Mouse (Mus musculus): ENCODE data around the gene Tmem143. TPM values are rescaled to one million over a fixed set of nuclear protein-coding genes. Genes with fewer than 3 reads are reported as not detected.
"Not testable (repeated sequence)": the region's sequence is repeated elsewhere in the genome, so short reads cannot be mapped to it uniquely, and the experiment has no call there.

The Tmem143 gene
- total and polyA plus RNA-seq, 2 experiments from 2014 or later = 4.6 to 39.2 TPM

DNA sequence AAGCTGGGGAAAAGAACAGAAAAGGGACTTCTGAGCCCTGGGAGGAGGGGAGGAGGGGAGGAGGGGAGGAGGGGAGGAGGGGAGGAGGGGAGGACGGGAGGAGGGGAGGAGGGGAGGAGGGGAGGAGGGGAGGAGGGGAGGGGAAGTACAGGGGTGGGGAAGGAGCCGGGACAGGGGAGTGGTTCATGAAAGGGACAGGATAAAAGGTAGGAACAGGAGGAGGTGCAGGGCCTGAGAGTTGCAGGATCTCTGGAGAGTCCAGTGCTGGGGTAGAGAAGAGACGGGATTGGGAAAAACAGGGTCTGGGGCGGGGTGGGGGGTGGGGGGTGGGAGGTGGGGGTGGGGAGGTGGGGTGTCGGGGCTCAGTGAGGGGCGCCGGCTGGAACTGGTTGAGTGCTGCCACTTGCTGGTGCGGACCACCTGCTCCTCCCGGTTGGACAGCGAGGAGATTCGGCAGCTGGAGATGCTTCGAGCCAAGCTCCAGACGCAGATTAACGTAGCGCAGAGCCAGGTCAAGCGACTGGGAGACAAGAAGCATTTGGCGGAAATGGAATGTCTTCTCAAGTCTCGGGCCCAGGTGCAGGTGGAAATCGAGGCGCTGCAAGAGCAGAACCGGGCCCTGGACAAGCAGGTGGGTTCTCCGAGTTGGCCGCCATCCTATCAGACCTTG lies 32.0 kb downstream of the Tmem143 start:
- Histone ChIP-seq H3K27ac (no peak overlapping the region), H3K4me3 (ENCODE audit: low read length) (no peak overlapping the region), H3K9me3 (ENCODE audit: low read length) (0 out of 2 replicates have a peak, but pooled peaks cover 5% of the 10 kb centered on the region), H3K9ac (replicated peaks; ENCODE audit: low read length) (no peak overlapping the region), H3K27me3 (ENCODE audit: insufficient read depth, low read length) (0 out of 2 replicates have a peak, but pooled peaks cover 3% of the 10 kb centered on the region), H3K4me2 (ENCODE audit: low read depth, low read length) (peak overlapping the region; percentile 35), H3K4me1 (ENCODE audit: insufficient read depth, low read length) (peaks cover 2% of the 10 kb centered on the region; the same call in 1 of the 2 replicates), H3K36me3 (ENCODE audit: insufficient read depth, low read length) (no peaks in the 10 kb centered on the region)
- peak; percentile 51 for DNase-seq (ENCODE audit: low spot score)
- ATAC-seq = peak; percentile 18; the same call in 1 of the 2 replicates
- WGBS = 15% methylated on average over 17 of the region's 23 CpGs
- TF ChIP-seq CTCF (IDR thresholded peaks at IDR 0.05; ENCODE audit: low read depth) = no peak

DNA sequence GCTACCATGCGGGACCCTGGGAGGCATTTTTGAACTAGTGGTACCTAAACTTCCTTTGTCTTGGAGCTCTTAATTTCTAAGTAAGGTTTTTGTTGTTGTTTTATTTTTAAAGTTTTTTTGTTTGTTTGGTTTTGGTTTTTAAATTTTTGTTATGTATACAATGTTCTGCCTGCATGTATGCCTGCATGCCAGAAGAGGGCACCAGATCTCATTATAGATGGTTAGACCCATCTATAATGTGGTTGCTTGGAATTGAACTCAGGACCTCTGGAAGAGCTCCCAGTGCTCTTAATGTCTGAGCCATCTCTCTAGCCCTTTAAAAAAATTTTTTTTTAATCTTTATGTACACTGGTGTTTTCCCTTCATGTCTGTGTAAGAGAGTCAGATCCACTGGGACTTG lies 32.9 kb downstream of the Tmem143 start:
- Histone ChIP-seq H3K9me3 (ENCODE audit: low read length) (0 out of 2 replicates have a peak, but pooled peaks cover 5% of the 10 kb centered on the region), H3K4me3 (ENCODE audit: low read length) (no peak overlapping the region), H3K27me3 (ENCODE audit: insufficient read depth, low read length) (0 out of 2 replicates have a peak, but pooled peaks cover 3% of the 10 kb centered on the region), H3K9ac (replicated peaks; ENCODE audit: low read length) (no peak overlapping the region), H3K27ac (no peak overlapping the region), H3K36me3 (ENCODE audit: insufficient read depth, low read length) (no peaks in the 10 kb centered on the region), H3K4me1 (ENCODE audit: insufficient read depth, low read length) (no peaks in the 10 kb centered on the region), H3K4me2 (ENCODE audit: low read depth, low read length) (no peak overlapping the region)
- DNase-seq (ENCODE audit: low spot score) (no peak), ATAC-seq (no peak)
- TF ChIP-seq CTCF (IDR thresholded peaks at IDR 0.05; ENCODE audit: low read depth) = peak; percentile 38
- WGBS = 81% methylated on average over 1 of the region's 1 CpGs

DNA sequence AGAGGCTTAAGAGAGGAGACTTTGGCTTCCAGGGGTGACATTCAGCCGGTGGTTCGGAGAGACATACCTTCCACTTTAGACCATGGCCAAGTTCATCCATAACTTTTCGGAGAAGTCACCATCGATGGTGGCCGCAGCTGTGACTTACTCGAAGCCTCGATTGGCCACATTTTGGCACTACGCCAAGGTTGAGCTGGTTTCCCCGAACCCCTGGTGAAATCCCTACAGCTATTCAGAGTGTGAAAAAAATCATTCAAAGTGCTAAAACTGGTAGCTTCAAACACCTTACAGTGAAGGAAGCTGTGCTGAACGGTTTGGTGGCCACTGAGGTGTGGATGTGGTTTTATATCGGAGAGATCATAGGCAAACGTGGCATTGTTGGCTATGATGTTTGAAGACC lies 37.0 kb downstream of the Tmem143 start:
- H3K4me2 ChIP-seq (ENCODE audit: low read depth, low read length); H3K36me3 ChIP-seq (ENCODE audit: insufficient read depth, low read length); H3K9ac ChIP-seq (replicated peaks; ENCODE audit: low read length); DNase-seq (ENCODE audit: low spot score); H3K27me3 ChIP-seq (ENCODE audit: insufficient read depth, low read length); H3K4me3 ChIP-seq (ENCODE audit: low read length); H3K9me3 ChIP-seq (ENCODE audit: low read length); H3K4me1 ChIP-seq (ENCODE audit: insufficient read depth, low read length); ATAC-seq; H3K27ac ChIP-seq: not testable (repeated sequence)
- 81% methylated on average over 12 of the region's 12 CpGs for WGBS

DNA sequence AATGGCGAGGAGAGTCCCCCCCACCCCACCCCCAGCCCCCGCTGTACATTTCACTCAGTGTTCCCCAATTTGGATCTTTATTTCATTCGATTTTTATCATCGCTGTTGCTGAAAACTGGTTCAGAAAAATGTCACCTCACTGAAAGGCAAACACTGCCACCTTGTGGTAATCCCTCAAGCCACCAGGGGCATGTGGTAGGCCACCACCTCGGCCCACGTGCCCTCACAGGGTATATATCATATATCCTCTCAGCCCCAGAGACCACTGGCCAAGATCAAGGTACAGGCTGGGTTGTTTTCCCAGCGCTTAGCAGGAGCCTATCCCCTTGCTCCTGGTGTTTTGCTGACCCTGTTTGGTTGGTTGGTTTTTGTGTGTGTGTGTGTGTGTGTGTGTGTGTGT lies 38.4 kb downstream of the Tmem143 start:
- WGBS = 26% methylated on average over 7 of the region's 7 CpGs
- no peak overlapping the region for H3K4me2 ChIP-seq (ENCODE audit: low read depth, low read length)
- H3K27ac ChIP-seq = no peak overlapping the region
- H3K9ac ChIP-seq (replicated peaks; ENCODE audit: low read length) = no peak overlapping the region
- peak; percentile 70 for ATAC-seq
- no peaks in the 10 kb centered on the region for H3K27me3 ChIP-seq (ENCODE audit: insufficient read depth, low read length)
- H3K36me3 ChIP-seq (ENCODE audit: insufficient read depth, low read length) = no peaks in the 10 kb centered on the region
- TF ChIP-seq CTCF (IDR thresholded peaks at IDR 0.05; ENCODE audit: low read depth) = peak; percentile 87
- no peak overlapping the region for H3K4me3 ChIP-seq (ENCODE audit: low read length)
- H3K9me3 ChIP-seq (ENCODE audit: low read length) = 0 out of 2 replicates have a peak, but pooled peaks cover 3% of the 10 kb centered on the region
- peak; percentile 82 for DNase-seq (ENCODE audit: low spot score)
- H3K4me1 ChIP-seq (ENCODE audit: insufficient read depth, low read length) = no peaks in the 10 kb centered on the region

DNA sequence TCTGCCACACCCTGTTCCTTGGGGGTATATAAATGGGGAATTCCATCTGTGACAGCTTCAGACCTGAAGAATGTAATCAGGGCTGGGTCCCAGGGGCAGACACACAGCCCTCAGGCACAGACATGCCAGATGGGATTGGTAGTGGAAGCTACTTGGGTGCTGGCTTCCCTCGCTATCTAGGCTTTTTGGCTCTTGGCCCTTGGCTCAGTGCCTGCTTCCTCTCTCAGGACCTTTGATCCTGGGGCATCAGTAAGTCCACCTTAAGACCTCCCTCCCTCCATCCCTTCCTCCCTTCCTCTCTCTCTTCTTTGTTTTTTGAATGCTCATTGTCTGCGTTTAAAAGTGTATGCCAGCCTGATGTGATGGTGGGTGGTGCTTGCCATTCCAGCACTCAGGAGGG lies 43.1 kb downstream of the Tmem143 start:
- 34% methylated on average over 2 of the region's 2 CpGs for WGBS
- no peak overlapping the region for H3K27ac ChIP-seq

DNA sequence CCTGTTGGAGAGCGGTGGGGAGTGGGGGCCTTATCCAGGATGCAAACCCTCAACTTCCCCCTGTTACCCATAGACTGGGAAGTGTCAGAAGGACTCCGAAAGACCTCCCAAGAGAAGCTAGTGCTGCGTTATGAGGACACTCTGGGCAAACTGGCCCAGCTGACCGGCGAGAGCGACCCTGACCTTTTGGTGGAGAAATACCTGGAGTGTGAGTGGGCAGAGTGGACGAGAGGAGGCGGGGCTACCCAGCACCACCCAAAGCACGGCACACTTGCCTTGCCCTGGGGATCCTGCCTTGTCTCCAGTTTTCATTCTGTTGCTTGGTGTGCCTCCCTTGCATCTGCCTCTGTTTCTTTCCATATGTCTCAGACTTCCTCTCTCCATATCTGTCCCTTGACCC lies 45.2 kb downstream of the Tmem143 start:
- Histone ChIP-seq H3K4me1 (ENCODE audit: insufficient read depth, low read length) (no peaks in the 10 kb centered on the region), H3K27ac (no peak overlapping the region), H3K4me3 (ENCODE audit: low read length) (no peak overlapping the region), H3K9me3 (ENCODE audit: low read length) (no peaks in the 10 kb centered on the region), H3K36me3 (ENCODE audit: insufficient read depth, low read length) (no peaks in the 10 kb centered on the region), H3K27me3 (ENCODE audit: insufficient read depth, low read length) (no peaks in the 10 kb centered on the region), H3K9ac (replicated peaks; ENCODE audit: low read length) (no peak overlapping the region), H3K4me2 (ENCODE audit: low read depth, low read length) (no peak overlapping the region)
- no peak for TF ChIP-seq CTCF (IDR thresholded peaks at IDR 0.05; ENCODE audit: low read depth)
- ATAC-seq (no peak), DNase-seq (ENCODE audit: low spot score) (no peak)
- 89% methylated on average over 9 of the region's 9 CpGs for WGBS

More for the DNA sequence above, 43.1 kb downstream of the Tmem143 start:
- H3K9me3 ChIP-seq (ENCODE audit: low read length) = no peaks in the 10 kb centered on the region
- H3K4me3 ChIP-seq (ENCODE audit: low read length) = no peak overlapping the region
- no peaks in the 10 kb centered on the region for H3K4me1 ChIP-seq (ENCODE audit: insufficient read depth, low read length)
- no peak for TF ChIP-seq CTCF (IDR thresholded peaks at IDR 0.05; ENCODE audit: low read depth)
- ATAC-seq = no peak
- H3K36me3 ChIP-seq (ENCODE audit: insufficient read depth, low read length) = no peaks in the 10 kb centered on the region
- DNase-seq (ENCODE audit: low spot score) = no peak
- H3K27me3 ChIP-seq (ENCODE audit: insufficient read depth, low read length) = no peaks in the 10 kb centered on the region
- no peak overlapping the region for H3K4me2 ChIP-seq (ENCODE audit: low read depth, low read length)
- H3K9ac ChIP-seq (replicated peaks; ENCODE audit: low read length) = no peak overlapping the region

DNA sequence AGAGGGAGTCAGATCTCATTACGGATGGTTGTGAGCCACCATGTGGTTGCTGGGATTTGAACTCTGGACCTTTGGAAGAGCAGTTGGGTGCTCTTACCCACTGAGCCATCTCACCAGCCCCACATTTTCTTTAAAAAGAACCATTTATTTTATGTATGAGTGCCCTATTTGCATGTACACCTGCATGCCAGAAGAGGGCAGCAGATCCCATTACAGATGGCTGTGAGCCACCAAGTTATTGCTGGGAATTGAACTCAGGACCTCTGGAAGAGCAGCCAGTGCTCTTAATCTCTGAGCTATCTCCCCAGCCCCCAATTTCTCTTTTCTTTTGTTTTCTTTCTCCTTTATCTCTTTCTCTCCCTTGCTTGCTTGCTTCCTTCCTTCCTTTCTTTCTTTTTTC lies 46.5 kb downstream of the Tmem143 start:
- no CpG with 5 or more reads among the region's 1 CpGs for WGBS
- H3K9ac ChIP-seq (replicated peaks; ENCODE audit: low read length); H3K4me2 ChIP-seq (ENCODE audit: low read depth, low read length); H3K27ac ChIP-seq; H3K27me3 ChIP-seq (ENCODE audit: insufficient read depth, low read length); H3K4me3 ChIP-seq (ENCODE audit: low read length); H3K9me3 ChIP-seq (ENCODE audit: low read length); H3K4me1 ChIP-seq (ENCODE audit: insufficient read depth, low read length); H3K36me3 ChIP-seq (ENCODE audit: insufficient read depth, low read length); DNase-seq (ENCODE audit: low spot score); ATAC-seq: not testable (repeated sequence)
- TF ChIP-seq CTCF (IDR thresholded peaks at IDR 0.05; ENCODE audit: low read depth) = peak; percentile 49

Measured in hindbrain, postnatal 0 days (tissue).